Mouse (Mus musculus): ENCODE data around the gene Ctla2a.
"Not testable (repeated sequence)": the region's sequence is repeated elsewhere in the genome, so short reads cannot be mapped to it uniquely, and the experiment has no call there.

Ctla2a gene

DNA sequence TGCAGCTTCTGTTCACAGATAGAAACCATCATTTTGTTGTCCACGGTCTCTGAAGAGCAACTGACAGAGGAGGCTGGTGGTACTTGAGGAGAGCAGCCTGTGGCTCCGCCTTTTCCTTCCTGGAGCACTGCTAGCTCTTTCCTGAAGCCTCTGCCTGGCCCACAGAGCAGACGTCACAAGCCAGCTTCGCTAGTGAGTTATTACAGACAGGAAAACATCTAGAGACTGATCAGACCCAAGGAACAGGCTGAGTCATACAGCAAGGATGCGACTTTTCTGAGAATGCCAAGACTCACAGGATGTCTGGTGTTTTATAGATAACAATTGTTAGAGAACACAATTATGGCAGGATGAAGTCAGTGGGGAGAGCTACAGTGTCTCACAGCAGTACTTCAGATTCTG is at the start of gene Ctla2a, which contains the start of gene Gm49391:
Ctla2a (minus strand) TSS at position 126 of the 402 bp plus-strand sequence.
Gm49391 (minus strand) TSS at position 72 of the 402 bp plus-strand sequence.
- DNase-seq (ENCODE audit: low spot score in 2 of 2) = no peak

DNA sequence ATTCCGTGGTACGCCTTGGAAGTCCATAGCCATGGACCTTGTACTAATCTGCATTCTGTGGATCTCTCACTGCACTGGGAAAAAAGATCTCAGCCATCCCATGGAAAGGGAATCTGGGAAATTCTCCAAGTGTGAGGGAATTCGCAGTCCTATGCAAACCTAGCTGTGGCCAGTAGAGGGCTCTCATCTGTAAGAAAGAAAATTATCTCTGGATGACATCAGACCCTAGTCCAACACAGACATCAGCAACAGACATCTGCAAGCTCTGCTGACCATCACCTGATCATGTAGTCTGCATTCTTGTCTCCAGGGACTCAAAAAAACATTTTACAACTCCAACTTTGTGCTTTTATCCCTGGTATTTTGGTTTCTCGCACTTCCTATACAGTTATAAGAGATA is 35.9 kb upstream of the Ctla2a start:
- DNase-seq (ENCODE audit: low spot score in 2 of 2) = not testable (repeated sequence)

DNA sequence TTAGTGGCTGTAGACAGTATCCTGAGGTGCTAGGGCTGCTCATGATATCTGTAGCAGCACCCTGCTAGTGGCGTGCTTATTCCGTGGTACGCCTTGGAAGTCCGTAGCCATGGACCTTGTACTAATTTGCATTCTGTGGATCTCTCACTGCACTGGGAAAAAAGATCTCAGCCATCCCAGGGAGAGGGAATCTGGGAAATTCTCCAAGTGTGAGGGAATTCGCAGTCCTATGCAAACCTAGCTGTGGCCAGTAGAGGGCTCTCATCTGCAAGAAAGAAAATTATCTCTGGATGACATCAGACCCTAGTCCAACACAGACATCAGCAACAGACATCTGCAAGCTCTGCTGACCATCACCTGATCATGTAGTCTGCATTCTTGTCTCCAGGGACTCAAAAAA is 27.6 kb upstream of the Ctla2a start:
- not testable (repeated sequence) for DNase-seq (ENCODE audit: low spot score in 2 of 2)

DNA sequence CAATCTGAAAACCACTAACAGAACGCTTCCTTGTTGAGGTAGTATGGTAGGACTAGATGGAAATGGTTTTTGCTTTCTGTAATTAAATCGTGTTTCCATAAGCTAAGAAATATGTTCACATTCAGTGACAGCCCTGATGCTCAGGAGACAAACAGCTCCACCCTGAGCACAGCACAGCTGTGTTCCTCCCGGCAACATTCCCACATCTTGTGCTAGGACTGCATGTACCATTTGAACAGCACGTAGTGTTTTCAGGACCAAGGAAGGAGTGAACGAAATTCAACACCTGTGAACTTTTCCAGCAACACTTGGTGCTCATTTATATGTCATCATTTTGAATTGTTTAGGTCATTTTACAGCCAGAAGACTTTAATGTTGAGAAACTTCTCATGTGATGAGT is 25.3 kb upstream of the Ctla2a start:
- no peak for DNase-seq (ENCODE audit: low spot score in 2 of 2)

DNA sequence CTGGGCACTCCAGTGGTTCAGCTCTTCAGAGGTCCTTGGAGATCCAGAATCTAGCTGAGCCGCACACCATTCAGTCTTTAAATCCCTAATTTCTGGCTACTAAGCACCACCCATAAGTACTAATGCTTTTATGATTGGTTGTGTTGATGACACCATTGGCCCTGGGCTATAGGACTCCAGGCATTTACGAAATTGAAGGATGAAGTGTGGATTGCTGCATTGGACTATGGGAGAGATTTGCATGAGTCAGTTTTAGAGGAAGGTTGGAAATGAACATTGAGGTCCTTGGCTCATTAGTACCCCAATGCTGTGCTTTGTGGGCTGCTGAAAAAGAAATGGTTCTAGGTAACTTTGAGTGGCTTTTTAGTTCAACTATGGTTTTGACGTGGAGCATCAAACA is 5.5 kb upstream of the Ctla2a start, which contains the start of gene Tpbpa:
Tpbpa (minus strand) TSS at position 101 of the 400 bp plus-strand sequence.
- DNase-seq (ENCODE audit: low spot score in 2 of 2) = not testable (repeated sequence)

DNA sequence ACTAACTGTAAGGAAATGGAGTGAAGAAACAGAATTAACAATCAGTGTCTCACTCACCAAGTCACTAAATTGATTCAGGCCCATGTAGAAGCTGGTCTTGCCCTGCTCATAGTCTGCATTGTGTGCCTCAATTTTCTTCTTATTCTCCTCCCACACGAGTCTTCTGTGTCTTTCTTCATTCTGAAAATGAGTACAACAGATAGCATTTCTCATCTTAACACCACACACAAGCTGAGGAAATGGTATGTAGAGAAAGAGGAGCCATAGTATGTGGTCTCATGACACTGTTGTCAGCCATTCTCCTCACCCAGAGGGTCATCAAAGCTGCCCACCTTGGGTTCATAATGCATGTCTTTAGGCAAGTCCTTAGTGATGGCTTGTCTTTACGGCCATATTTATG is 935 bp downstream of the Ctla2a start, which contains the start of gene Gm49393:
Gm49393 (minus strand) TSS at position 101 of the 400 bp plus-strand sequence.
- DNase-seq (ENCODE audit: low spot score in 2 of 2) = not testable (repeated sequence)

DNA sequence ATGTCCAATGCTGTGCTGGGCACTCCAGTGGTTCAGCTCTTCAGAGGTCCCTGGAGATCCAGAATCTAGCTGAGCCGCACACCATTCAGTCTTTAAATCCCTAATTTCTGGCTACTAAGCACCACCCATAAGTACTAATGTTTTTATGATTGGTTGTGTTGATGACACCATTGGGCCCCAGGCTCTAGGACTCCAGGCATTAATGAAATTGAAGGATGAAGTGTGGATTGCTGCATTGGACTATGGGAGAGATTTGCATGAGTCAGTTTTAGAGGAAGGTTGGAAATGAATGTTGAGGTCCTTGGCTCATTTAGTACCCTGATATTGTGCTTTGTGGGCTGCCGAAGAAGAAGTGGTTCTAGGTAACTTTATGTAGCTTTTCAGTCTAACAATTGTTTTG is 31.6 kb downstream of the Ctla2a start, which contains the start of gene Tpbpb:
Tpbpb (minus strand) TSS at position 101 of the 400 bp plus-strand sequence.
- DNase-seq (ENCODE audit: low spot score in 2 of 2) = not testable (repeated sequence)

DNA sequence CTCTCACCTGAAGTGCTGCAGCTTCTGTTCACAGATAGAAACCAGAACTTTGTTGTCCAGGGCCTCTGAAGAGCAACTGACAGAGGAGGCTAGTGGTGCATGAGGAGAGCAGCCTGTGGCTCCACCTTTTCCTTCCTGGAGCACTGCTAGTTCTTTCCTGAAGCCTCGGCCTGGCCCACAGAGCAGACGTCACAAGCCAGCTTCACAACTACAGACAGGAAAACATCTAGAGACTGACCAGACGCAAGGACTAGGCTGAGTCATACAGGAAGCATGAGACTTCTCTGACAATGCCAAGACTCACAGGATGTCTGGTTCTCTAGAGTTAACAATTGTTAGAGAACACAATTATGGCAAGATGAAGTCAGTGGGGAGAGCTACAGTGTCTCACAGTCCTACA is 39.1 kb downstream of the Ctla2a start, which contains the start of gene Ctla2b:
Ctla2b (minus strand) TSS at position 120 of the 400 bp plus-strand sequence.
- DNase-seq (ENCODE audit: low spot score in 2 of 2) = no peak

DNA sequence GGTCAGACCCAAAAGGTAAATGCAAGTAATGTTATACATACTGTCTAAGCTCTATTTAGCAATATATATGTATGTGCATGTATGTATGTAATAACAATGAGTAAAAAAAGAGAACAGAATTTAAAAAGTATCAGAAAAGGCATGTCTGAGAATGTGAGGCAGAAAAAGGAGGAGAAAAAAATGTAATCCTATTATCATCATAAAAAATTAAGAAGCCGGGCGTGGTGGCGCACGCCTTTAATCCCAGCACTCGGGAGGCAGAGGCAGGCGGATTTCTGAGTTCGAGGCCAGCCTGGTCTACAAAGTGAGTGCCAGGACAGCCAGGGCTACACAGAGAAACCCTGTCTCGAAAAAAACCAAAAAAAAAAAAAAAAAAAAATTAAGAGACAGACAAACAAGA is 39.6 kb downstream of the Ctla2a start, which contains the start of gene Gm49392:
Gm49392 (minus strand) TSS at position 101 of the 400 bp plus-strand sequence.
- not testable (repeated sequence) for DNase-seq (ENCODE audit: low spot score in 2 of 2)

DNA sequence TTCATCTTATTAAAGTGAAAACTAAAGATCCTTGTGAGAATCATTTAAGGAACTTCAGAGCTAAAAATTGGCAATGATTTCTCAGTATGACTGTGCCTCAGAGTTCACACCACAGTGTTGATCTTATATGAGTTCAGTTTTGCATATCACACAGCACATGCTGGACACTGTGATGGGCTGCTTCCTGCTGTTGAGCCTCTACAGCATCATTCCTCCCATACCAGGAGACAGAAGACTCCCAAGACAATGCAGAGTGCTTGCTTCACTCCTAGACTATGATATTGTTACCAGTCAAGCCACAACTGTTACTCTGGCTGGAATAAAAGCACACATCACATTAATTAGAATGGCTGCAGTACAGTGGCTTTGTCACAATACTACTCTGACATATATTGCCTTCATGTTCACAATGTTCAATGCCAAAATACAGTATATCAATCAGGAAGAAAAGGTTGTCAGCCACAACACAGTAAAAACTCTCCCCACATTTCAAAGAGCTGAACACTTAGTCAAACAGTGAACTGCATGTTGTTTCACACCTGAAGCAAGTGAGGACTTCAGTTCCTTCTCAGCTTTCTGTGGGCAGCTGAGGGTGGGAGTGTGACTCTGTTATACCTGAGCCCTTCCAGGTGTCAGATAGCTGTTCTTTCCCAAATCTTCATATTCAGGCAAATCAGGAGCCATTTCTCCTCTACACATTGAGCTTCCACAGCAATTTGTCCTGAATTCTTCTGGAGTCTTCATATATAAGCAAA is 40.8 kb downstream of the Ctla2a start:
- no peak for DNase-seq (ENCODE audit: low spot score in 2 of 2)

DNA sequence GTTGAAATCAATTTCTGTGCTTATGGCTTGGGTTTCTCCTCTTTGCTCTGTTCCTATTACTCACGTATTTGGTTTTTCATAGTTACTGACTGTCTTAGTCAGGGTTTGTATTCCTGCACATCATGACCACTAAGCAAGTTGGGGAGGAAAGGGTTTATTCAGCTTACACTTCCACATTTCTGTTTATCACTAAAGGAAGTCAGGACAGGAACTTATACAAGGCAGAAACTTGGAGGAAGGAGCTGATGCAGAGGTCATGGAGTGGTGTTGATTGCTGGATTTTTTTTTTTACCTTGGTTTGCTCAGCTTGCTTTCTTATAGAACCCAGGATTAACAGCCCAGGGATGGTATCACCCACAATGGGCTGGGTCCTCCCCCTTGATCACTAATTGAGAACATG is 44.1 kb downstream of the Ctla2a start:
- DNase-seq (ENCODE audit: low spot score in 2 of 2) = no peak

Data from frontal cortex, postnatal 36 days (tissue).